Mouse (Mus musculus) bone marrow, adult 2 months (tissue): ENCODE measurements around the gene Evx1.

ENCODE experiments used
- CTCF ChIP-seq: fragments of 200-500 bp; IDR thresholded peaks from 2 replicates; pipeline ENCODE4 v1.5.1; 2011; ENCODE audit warnings: low read length, control low read depth; ENCODE audit not compliant: control insufficient read depth, insufficient read depth
- POLR2A ChIP-seq: fragments of 200-500 bp; IDR thresholded peaks from 2 replicates; pipeline ENCODE4 v1.6.1; 2011; ENCODE audit warnings: low read depth, mild to moderate bottlenecking, control low read depth, low read length, borderline replicate concordance; ENCODE audit not compliant: control insufficient read depth

GRCm38 (mm10) chr6:52281084-52281483 is 32.2 kb upstream of the Evx1 start:
- TF ChIP-seq CTCF: no peak
- TF ChIP-seq POLR2A: no peak
